Mouse (Mus musculus) T-helper 2 cell (primary cell): ENCODE results near the gene Prdm15.

ENCODE experiments used
- in situ Hi-C: fragments of 300-600 bp; cut with MboI, MseI; formaldehyde crosslinking; loops from one replicate; pipeline ENCODE4 v1.15.1; 2025; ENCODE audit warnings: high pct_unique_total_duplicates

Prdm15 gene

DNA sequence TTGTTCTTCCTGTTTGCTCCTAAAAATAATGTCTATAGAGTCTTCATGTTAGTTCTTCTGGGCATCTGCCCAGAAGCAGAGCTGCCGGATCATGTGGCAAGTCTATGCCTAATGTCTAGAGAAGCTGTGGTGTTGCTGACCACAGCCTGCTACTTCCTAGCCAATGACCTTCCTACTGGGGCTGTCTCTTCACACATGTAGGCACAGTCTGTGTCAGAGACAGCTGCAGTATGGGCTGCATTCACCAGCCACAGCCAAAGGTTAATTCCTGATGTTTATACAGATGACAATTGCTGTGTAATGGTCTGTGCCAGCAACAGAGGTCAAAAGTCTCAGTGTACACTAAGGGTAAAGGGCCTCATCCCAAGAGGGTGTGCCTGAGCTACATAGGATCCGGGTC lies 95.2 kb downstream of the Prdm15 start:
- in situ Hi-C loops = no loop called here

DNA sequence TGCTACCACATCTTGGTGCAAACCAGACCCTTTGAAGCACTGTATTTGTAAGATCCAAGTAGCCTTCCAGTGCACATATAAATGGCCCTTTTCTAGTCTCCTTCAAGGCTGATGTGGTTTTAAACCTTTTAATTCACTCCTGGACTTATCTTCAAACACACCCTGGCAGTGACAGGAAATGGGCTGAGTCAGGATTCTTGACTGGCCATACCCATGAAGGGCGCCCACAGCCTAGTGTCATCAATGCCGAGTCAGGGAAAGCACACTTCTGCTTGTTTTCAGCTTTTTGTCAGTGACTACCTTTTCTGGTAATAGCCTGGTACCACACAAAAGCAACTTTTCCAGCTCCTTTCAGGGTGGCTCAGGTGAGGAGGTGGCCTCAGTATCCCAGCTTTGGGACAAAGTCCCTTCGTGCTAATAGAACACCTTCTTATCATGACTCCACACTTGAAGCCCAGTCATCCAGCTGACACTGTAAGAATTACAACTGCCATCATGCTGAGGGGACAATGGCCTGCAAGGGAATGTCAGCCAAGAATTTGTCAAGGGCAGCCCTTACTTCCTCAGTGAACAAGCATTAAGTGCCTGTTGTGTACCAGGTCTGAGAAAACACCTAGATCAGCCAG lies 99.2 kb downstream of the Prdm15 start:
- in situ Hi-C loops = no loop called here

DNA sequence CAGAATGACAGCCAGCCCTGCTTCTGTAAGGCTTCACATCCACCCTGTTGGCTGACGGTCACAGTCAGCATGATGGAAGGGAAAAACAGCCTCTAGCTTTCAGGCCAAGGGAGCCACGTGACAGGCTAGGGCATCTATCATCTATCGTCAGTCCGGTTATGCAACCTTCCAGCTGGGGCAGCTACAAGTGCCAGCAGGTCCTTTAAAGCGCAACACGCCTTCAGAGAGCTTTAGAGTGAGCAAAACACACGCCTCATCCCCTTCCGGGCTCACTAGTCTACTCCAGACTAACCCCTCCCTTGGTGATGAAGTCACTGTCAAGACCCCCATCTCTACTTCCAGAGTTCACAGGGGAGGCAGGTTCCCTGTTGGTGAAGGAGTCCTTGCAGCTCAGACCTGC lies 99.8 kb downstream of the Prdm15 start:
- in situ Hi-C loops = no loop called here

DNA sequence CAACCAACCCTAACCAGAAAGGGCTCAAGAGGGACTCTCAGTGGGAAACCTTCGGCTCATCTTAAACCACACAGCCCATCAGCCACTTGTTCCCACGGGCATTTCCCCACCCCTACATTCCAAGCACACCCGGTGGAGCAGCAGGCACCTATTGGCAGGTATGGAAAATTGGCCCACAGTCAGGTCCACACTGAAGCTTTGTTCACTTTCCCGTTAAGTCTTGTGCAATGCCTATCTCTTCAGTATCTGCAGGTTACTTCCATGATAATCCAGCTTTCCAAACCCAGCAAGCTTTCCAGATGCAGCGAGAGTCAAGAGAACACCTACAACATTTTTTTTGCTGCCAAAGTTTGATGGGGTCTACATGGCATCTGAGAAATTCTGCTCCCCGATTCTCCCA lies 103.2 kb downstream of the Prdm15 start:
- in situ Hi-C loops = no loop called here
